ENCODE assay signal across 7 mouse cellular contexts in genomic region chr19:8722907-8723573, GRCm38 (mm10). TPM values are rescaled to one million over a fixed set of nuclear protein-coding genes. Genes with fewer than 3 reads are reported as not detected.
DNase-seq lines count a peak whose midpoint lies in the region; ATAC-seq lines count a peak whose summit lies in the region.

Gene Slc3a2 (minus strand): TSS chr19:8723369.

- under 1% methylated on average over 50 of the region's 50 CpGs for WGBS in embryonic facial prominence, embryonic 11.5 days
- WGBS in limb, embryonic 10.5 days = under 1% methylated on average over 50 of the region's 50 CpGs
- under 1% methylated on average over 50 of the region's 50 CpGs for WGBS in midbrain, embryonic 13.5 days

- H3K4me2 ChIP-seq in embryonic facial prominence, embryonic 11.5 days (ENCODE audit: low read depth, low read length) = peak within 1 kb of the TSS; percentile 66
- H3K4me2 ChIP-seq in midbrain, embryonic 13.5 days (replicated peaks) = peak within 1 kb of the TSS; percentile 67

- peaks cover 21% of the 10 kb centered on the region for H3K36me3 ChIP-seq in embryonic facial prominence, embryonic 11.5 days (replicated peaks; ENCODE audit: control insufficient read depth, insufficient read depth, low read depth, low read length)
- peaks cover 28% of the 10 kb centered on the region for H3K36me3 ChIP-seq in limb, embryonic 10.5 days
- peaks cover 27% of the 10 kb centered on the region for H3K36me3 ChIP-seq in midbrain, embryonic 13.5 days

- H3K27ac ChIP-seq in embryonic facial prominence, embryonic 11.5 days (replicated peaks; ENCODE audit: low read depth, low read length) = peak within 1 kb of the TSS; percentile 91
- peak within 1 kb of the TSS; percentile 93 for H3K27ac ChIP-seq in limb, embryonic 10.5 days
- H3K27ac ChIP-seq in midbrain, embryonic 13.5 days = peak within 1 kb of the TSS; percentile 91

- peak; percentile 97 for DNase-seq in adrenal gland, postnatal 14 days
- DNase-seq in embryonic facial prominence, embryonic 11.5 days (ENCODE audit: low spot score) = peak; percentile 98
- peak; percentile 97 for DNase-seq in kidney, adult 11 months
- peak; percentile 93 for DNase-seq in limb, embryonic 10.5 days (ENCODE audit: low spot score)
- peak; percentile 95 for DNase-seq in spleen, adult 12 weeks (ENCODE audit: low spot score)

- no peaks in the 10 kb centered on the region for H3K27me3 ChIP-seq in embryonic facial prominence, embryonic 11.5 days (ENCODE audit: control insufficient read depth, insufficient read depth, low read length)
- H3K27me3 ChIP-seq in limb, embryonic 10.5 days (ENCODE audit: low read depth, poor library complexity, severe bottlenecking) = no peaks in the 10 kb centered on the region
- no peaks in the 10 kb centered on the region for H3K27me3 ChIP-seq in midbrain, embryonic 13.5 days

- no peaks in the 10 kb centered on the region for H3K4me1 ChIP-seq in embryonic facial prominence, embryonic 11.5 days (ENCODE audit: control insufficient read depth, insufficient read depth, low read length)
- peaks cover 14% of the 10 kb centered on the region for H3K4me1 ChIP-seq in limb, embryonic 10.5 days
- peaks cover 38% of the 10 kb centered on the region for H3K4me1 ChIP-seq in midbrain, embryonic 13.5 days (replicated peaks)

- H3K4me3 ChIP-seq in embryonic facial prominence, embryonic 11.5 days (ENCODE audit: low read depth, low read length) = peak within 1 kb of the TSS; percentile 52
- H3K4me3 ChIP-seq in limb, embryonic 10.5 days = peak within 1 kb of the TSS; percentile 68
- H3K4me3 ChIP-seq in midbrain, embryonic 13.5 days (replicated peaks) = peak within 1 kb of the TSS; percentile 71

- no peaks in the 10 kb centered on the region for H3K9me3 ChIP-seq in embryonic facial prominence, embryonic 11.5 days (replicated peaks; ENCODE audit: control insufficient read depth, low read length)
- no peaks in the 10 kb centered on the region for H3K9me3 ChIP-seq in limb, embryonic 10.5 days (replicated peaks)
- no peaks in the 10 kb centered on the region for H3K9me3 ChIP-seq in midbrain, embryonic 13.5 days

- ATAC-seq in embryonic facial prominence, embryonic 11.5 days (replicated peaks; ENCODE audit: insufficient number of reproducible peaks, low FRiP score, low TSS enrichment, low read depth) = peak; percentile 93
- peak; percentile 82 for ATAC-seq in granulocyte monocyte progenitor cell, adult 5-6 weeks (replicated peaks; ENCODE audit: poor library complexity, severe bottlenecking)
- peak; percentile 98 for ATAC-seq in midbrain, embryonic 13.5 days

- peak within 1 kb of the TSS; percentile 90 for H3K9ac ChIP-seq in embryonic facial prominence, embryonic 11.5 days (replicated peaks; ENCODE audit: low read length)
- H3K9ac ChIP-seq in midbrain, embryonic 13.5 days (replicated peaks) = peak within 1 kb of the TSS; percentile 88

RNA-seq across cellular contexts. Expression of gene Slc3a2, which starts in this region (rescaled TPM):
- total RNA-seq in adrenal gland, postnatal 14 days (2021) = 178 and 199 TPM in 2 replicates
- 120 and 125 TPM in 2 replicates for polyA plus RNA-seq in embryonic facial prominence, embryonic 11.5 days (2014; fragmentation: Nextera tagmentation; extraction: Ambion mirVana)
- total RNA-seq in granulocyte monocyte progenitor cell, adult 5-6 weeks (2014; fragmentation: Nextera tagmentation) = 60.1 and 70.1 TPM in 2 replicates
- 78.5 and 87.2 TPM in 2 replicates for total RNA-seq in granulocyte monocyte progenitor cell, adult 5-6 weeks (2017)
- 119 and 128 TPM in 2 replicates for polyA plus RNA-seq in limb, embryonic 10.5 days (2016; fragmentation: Nextera tagmentation; extraction: Ambion mirVana)
- 151 and 153 TPM in 2 replicates for polyA plus RNA-seq in midbrain, embryonic 13.5 days (2015; fragmentation: Nextera tagmentation; extraction: Ambion mirVana)

Comparison
In these comparisons a context has a peak if more than half of its experiments do, and no peak if none do; other contexts are left out.
1. Peak in every context shown above with its lines: DNase-seq, ATAC-seq, H3K4me3 ChIP-seq and H3K27ac ChIP-seq.